Mouse (Mus musculus) lung, adult 18-20 months (tissue): Measurements from ENCODE around the gene Mff.

Source experiments
- DNase-seq, 2 experiments: peaks; one replicate each; pipeline ENCODE4 v3.0.0; 2022; ENCODE audit warnings: mixed read lengths in 2 of 2

The Mff gene

GRCm38 (mm10) chr1:82724339-82725025 is at the start of gene Mff:
Mff (plus strand) TSS chr1:82724890.
- peak; percentile 95 for DNase-seq

GRCm38 (mm10) chr1:82686328-82686727 is 38.4 kb upstream of the Mff start:
- DNase-seq: no peak

- no peak for DNase-seq
Measured at GRCm38 (mm10) chr1:82686866-82687265, 37.8 kb upstream of the Mff start.

GRCm38 (mm10) chr1:82687931-82688330 is 36.8 kb upstream of the Mff start:
- no peak for DNase-seq

GRCm38 (mm10) chr1:82695915-82696314 is 28.8 kb upstream of the Mff start:
- DNase-seq: no peak

GRCm38 (mm10) chr1:82717816-82718512 is 6.7 kb upstream of the Mff start:
- DNase-seq: peak; percentile 66 to 67

- peak in 1 of 2 experiments; percentile 85 for DNase-seq
Measured at GRCm38 (mm10) chr1:82725026-82725874, 560 bp downstream of the Mff start.

GRCm38 (mm10) chr1:82725875-82726185 is 1.1 kb downstream of the Mff start:
- DNase-seq: no peak

GRCm38 (mm10) chr1:82726482-82726881 is 1.8 kb downstream of the Mff start:
- no peak for DNase-seq

GRCm38 (mm10) chr1:82733357-82733756 is 8.7 kb downstream of the Mff start:
- no peak for DNase-seq

- DNase-seq: no peak
Measured at GRCm38 (mm10) chr1:82738066-82738465, 13.4 kb downstream of the Mff start.

GRCm38 (mm10) chr1:82741539-82741938 is 16.8 kb downstream of the Mff start:
- DNase-seq: no peak

GRCm38 (mm10) chr1:82743962-82744361 is 19.3 kb downstream of the Mff start:
- DNase-seq: no peak

- no peak for DNase-seq
Measured at GRCm38 (mm10) chr1:82746408-82746807, 21.7 kb downstream of the Mff start.

GRCm38 (mm10) chr1:82747714-82748452 is 23.2 kb downstream of the Mff start:
- no peak for DNase-seq

- DNase-seq: no peak
Measured at GRCm38 (mm10) chr1:82759520-82759919, 34.8 kb downstream of the Mff start.

- DNase-seq: no peak
Measured at GRCm38 (mm10) chr1:82761454-82762169, 36.9 kb downstream of the Mff start.

GRCm38 (mm10) chr1:82762274-82762673 is 37.6 kb downstream of the Mff start:
- DNase-seq: no peak

- no peak for DNase-seq
Measured at GRCm38 (mm10) chr1:82766227-82766626, 41.5 kb downstream of the Mff start.

GRCm38 (mm10) chr1:82766641-82767040 is 42.0 kb downstream of the Mff start:
- no peak for DNase-seq

- no peak for DNase-seq
Measured at GRCm38 (mm10) chr1:82768269-82768668, 43.6 kb downstream of the Mff start, which contains the start of gene Tm4sf20. Tm4sf20 (minus strand) TSS chr1:82768461.

GRCm38 (mm10) chr1:82771022-82771586 is 46.4 kb downstream of the Mff start, which contains the start of gene Gm47791:
Gm47791 (minus strand) TSS chr1:82771243.
- DNase-seq: no peak
